Mouse (Mus musculus) lung, postnatal 4 days (tissue): ENCODE data around the gene Zkscan7.
"Not testable (repeated sequence)": the region's sequence is repeated elsewhere in the genome, so short reads cannot be mapped to it uniquely, and the experiment has no call there.

Experiments used
- DNase-seq, 2 experiments: peaks; one replicate each; pipeline ENCODE4 v3.0.0; 2021

Gene Zkscan7

GRCm38 (mm10) chr9:122885385-122885784 lies at the start of gene Zkscan7:
Gene Zkscan7, plus strand, starts transcription at chr9:122885685.
- DNase-seq = no peak

DNA sequence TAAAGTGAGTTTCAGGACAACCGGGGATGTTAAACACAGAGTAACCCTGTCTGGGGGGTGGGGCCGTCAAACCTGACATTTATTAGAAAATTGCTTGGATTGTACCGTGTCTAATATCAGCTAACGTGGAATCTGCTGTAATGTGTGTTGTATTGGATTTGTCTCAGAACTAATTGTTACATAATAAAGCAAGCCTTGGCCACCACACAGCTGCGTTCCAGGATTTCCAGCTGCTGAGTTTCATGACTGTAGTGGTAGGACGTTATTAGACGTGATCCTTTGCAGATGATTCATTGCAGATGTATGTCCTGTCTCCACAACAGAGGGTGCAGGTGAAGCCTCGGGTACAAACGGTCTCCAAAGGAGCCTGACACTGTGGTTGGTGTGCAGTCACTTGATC lies 49.4 kb upstream of the Zkscan7 start:
- no peak for DNase-seq

DNA sequence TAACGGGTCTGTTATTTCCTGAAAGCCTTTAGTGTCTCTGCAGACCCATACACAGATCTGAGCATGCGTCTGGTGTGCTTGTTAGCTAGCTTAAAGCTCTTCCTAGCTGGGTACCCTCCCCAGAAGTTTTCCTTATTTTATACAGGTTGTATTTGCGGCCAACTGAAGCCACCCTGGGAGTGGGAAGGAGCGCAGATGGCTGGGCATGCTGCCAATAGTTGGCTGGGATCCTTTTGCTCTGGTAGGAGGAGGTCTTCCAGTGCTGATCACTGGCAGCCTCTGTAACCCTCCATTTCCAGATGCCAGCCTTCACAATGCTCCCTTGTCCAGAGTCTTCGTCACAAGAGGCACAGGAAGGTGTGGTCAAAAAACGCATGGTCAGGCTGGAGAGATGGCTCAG lies 48.7 kb upstream of the Zkscan7 start:
- DNase-seq = peak; percentile 32 to 58

GRCm38 (mm10) chr9:122837216-122837615 lies 48.3 kb upstream of the Zkscan7 start:
- DNase-seq = no peak

- DNase-seq = peak; percentile 80 to 88
Measured at GRCm38 (mm10) chr9:122837680-122838079, 47.8 kb upstream of the Zkscan7 start.

DNA sequence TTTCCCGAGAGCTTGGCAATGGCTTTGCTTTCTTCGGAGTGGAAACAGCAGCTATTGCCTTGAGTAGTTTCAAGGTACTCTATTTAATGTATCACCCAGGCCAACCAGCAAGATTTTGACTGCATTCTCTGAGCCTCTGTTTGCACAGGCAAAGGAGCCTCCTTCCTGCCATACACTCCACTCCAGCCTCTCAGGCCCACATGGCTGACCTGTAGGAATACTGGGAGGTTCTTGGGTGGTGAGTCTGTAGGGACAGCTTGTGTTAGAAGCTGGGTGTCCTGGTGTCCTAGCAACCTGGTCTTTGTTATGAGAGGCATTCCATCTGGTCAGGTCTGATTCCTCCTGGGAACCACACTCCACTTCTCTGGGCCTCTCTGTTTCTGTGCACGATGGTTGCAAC lies 41.7 kb upstream of the Zkscan7 start, which contains the start of gene Gm35549:
TSS of gene Gm35549 (minus strand) at position 276 of the 400 bp plus-strand sequence.
- peak in 1 of 2 experiments; percentile 36 for DNase-seq

DNA sequence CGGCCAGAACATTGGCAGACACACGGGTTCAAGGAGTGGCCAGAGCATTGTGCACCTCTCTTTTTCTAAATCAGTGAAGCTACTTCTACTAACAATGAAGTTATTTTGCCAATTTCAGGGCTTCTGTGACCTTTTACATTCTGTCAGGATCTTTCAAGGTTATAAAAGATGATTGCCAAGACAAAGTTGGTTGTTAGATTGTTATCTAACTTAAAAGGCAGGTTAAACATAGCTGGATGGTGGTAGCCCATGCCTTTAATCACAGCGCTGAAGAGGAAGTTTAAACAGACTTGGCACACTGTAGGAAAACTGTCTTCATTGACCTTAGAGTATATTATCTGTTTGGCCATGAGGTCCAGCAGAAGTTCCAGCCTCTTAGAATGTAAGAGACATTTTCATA lies 39.9 kb upstream of the Zkscan7 start:
- no peak for DNase-seq

DNA sequence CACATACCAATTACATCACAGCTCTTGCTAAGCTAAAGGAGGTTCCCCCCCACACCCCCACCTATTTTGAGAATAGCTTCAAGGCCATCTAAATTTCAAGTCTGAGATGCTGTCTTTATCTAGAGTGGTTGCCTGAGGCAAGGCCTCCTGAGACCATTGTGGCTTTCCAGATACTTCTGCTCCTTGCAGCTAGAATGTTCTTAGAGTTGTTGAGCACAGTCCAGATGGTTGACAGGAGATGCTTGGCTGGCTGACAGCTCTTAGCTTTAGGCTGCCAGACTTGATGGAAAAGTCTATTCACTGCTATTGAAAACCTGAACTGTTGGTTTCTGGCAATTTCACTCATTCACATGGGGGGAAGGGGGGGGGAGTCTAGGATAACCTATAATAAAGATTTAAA lies 39.3 kb upstream of the Zkscan7 start:
- DNase-seq = peak in 1 of 2 experiments; percentile 35

GRCm38 (mm10) chr9:122847811-122848311 lies 37.6 kb upstream of the Zkscan7 start:
- not testable (repeated sequence) for DNase-seq

- DNase-seq = no peak
Measured at GRCm38 (mm10) chr9:122854526-122854925, 31.0 kb upstream of the Zkscan7 start.

GRCm38 (mm10) chr9:122855141-122855540 lies 30.3 kb upstream of the Zkscan7 start:
- not testable (repeated sequence) for DNase-seq

- no peak for DNase-seq
Measured at GRCm38 (mm10) chr9:122855617-122856016, 29.9 kb upstream of the Zkscan7 start.

- no peak for DNase-seq
Measured at GRCm38 (mm10) chr9:122856716-122857115, 28.8 kb upstream of the Zkscan7 start.

- no peak for DNase-seq
Measured at GRCm38 (mm10) chr9:122860752-122861151, 24.7 kb upstream of the Zkscan7 start.

- DNase-seq = no peak
Measured at GRCm38 (mm10) chr9:122863731-122864130, 21.8 kb upstream of the Zkscan7 start.

DNA sequence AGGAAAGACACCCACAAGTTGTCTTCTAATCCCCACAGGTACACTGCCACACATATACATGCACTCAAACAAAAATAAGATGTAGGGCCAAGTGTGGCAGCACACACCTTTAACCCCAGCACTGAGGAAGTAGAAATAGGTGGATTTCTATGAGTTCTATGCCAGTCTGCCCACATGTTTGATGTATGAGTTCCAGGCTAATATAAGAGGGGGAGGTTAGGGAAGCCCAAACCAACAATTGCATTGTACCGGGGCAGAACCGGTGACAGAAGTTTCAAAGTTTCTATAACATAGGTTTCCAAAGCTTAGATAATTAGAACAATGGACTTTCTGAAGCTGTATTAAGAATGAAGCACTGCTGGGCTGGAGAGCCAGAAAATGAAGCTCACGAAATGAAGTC lies 20.6 kb upstream of the Zkscan7 start:
- no peak for DNase-seq

DNA sequence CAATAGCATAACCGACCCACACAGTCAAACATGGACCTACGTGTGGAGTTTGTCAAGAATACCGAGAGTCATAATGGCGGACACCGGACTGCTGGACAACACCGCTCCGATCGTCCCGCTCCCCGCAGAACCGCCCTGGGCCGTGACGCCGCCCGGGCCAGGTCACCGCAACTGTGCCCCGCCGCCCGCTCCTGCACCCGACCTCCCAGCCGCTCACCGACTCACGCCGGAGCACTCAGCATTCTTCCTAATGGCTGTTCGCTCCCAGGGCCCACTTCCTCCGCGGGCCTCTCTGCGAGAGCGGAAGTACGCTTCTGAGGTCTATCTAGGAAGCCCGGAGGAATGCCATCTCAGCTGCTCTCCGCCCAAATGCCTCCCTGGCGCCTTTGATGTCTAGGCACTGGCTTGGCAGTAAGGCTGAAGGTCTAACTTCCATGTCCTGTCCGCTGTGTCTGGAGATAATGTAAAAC lies 19.8 kb upstream of the Zkscan7 start, which contains the start of gene Zfp445:
TSS of gene Zfp445 (minus strand) at position 310 of the 470 bp plus-strand sequence.
- peak; percentile 84 to 87 for DNase-seq

DNA sequence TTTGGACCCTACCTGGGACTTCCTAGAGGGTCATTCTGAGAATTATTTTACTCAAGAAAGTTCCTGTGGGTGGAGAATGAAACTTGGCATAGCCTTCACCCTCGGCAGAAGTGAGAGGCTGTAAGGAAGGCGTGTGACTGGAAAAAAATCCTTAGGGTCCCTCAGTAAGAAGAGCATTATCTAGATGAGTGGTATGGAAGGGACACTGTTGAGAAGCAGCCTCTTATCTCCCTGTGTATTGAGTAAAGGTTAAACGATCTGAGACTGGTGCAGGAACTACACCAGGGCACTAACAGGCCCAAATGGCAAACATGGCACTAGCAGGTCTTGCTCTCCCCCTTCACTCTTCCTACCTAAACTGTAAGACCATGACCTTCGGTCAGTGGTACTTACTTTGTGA lies 19.3 kb upstream of the Zkscan7 start:
- DNase-seq = no peak

- no peak for DNase-seq
Measured at GRCm38 (mm10) chr9:122872595-122872994, 12.9 kb upstream of the Zkscan7 start.

- no peak for DNase-seq
Measured at GRCm38 (mm10) chr9:122874653-122875052, 10.8 kb upstream of the Zkscan7 start.

DNA sequence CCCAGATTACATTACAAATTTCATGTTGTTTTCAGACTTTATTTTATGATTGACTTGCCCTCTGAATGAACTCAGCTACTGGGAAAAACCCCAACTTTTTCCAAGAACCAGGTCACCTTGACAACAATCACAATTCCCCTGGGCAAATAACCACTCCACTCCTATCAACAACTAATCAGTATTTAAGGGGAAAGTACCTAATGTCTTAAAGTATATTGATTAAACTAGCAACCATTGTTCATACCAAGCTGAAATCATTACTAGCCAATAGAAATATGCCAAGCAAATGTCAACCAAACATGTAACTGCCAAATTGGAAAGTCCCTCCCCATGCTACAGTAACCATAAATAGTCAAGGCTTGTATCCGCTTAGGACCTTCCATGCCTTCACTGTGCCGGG lies 10.3 kb upstream of the Zkscan7 start:
- DNase-seq = no peak

GRCm38 (mm10) chr9:122886372-122887179 lies 1.1 kb downstream of the Zkscan7 start:
- peak; percentile 70 to 74 for DNase-seq

GRCm38 (mm10) chr9:122901047-122901446 lies 15.6 kb downstream of the Zkscan7 start:
- DNase-seq = no peak
